Mouse (Mus musculus) liver, postnatal 0 days (tissue): ENCODE results near the gene Necap2. TPM values are rescaled to one million over a fixed set of nuclear protein-coding genes. Genes with fewer than 3 reads are reported as not detected.

Experiments used
- ATAC-seq: fragments of 200-750 bp; cut with Nextera tagmentation; 2 replicates; pipeline ENCODE4 v1.8.0; 2017; ENCODE audit warnings: mild to moderate bottlenecking, moderate library complexity
- DNase-seq: peaks from one replicate; pipeline ENCODE4 v3.0.0-alpha.2; 2016
- H3K27ac ChIP-seq: fragments of 300-500 bp; sonication (generic); 2 replicates; pipeline ENCODE4 v1.5.1; 2014; ENCODE audit warnings: antibody characterized with exemption, moderate library complexity, mild to moderate bottlenecking, low read depth
- H3K27me3 ChIP-seq: fragments of 300-500 bp; sonication (generic); 2 replicates; pipeline ENCODE4 v1.6.1; 2014; ENCODE audit warnings: low read length, control low read depth, mixed read lengths; ENCODE audit not compliant: insufficient read depth
- H3K36me3 ChIP-seq: fragments of 300-500 bp; sonication (generic); replicated peaks from 2 replicates; pipeline ENCODE4 v1.6.1; 2014; ENCODE audit warnings: mild to moderate bottlenecking, control low read depth, low read length, moderate library complexity, mixed read lengths; ENCODE audit not compliant: insufficient read depth
- H3K4me1 ChIP-seq: fragments of 300-500 bp; sonication (generic); 2 replicates; pipeline ENCODE4 v1.6.1; 2014; ENCODE audit warnings: antibody characterized with exemption, mild to moderate bottlenecking, control low read depth; ENCODE audit not compliant: insufficient read depth
- H3K4me2 ChIP-seq: fragments of 300-500 bp; sonication (generic); 2 replicates; pipeline ENCODE4 v1.6.1; 2014; ENCODE audit warnings: low read depth, mild to moderate bottlenecking, low read length, moderate library complexity, mixed read lengths
- H3K4me3 ChIP-seq: fragments of 300-500 bp; sonication (generic); 2 replicates; pipeline ENCODE4 v1.5.1; 2014; ENCODE audit warnings: low read depth, low read length
- H3K9ac ChIP-seq: fragments of 300-500 bp; sonication (generic); replicated peaks from 2 replicates; pipeline ENCODE4 v1.6.1; 2014; ENCODE audit warnings: mild to moderate bottlenecking, moderate library complexity
- H3K9me3 ChIP-seq: fragments of 300-500 bp; sonication (generic); 2 replicates; pipeline ENCODE4 v1.6.1; 2016; ENCODE audit warnings: mild to moderate bottlenecking, control low read depth, low read length, mixed read lengths
- CTCF ChIP-seq: sonication (generic); IDR thresholded peaks from 2 replicates; pipeline ENCODE4 v1.5.1; 2016; ENCODE audit warnings: antibody characterized with exemption, low read depth
- EP300 ChIP-seq: IDR thresholded peaks from 2 replicates; pipeline ENCODE4 v1.6.1; 2016; ENCODE audit warnings: antibody characterized with exemption, low read depth, mild to moderate bottlenecking
- WGBS: fragments of 180-500 bp; shearing (Covaris S2); extraction: QIAGEN DNeasy Blood & Tissue Kit; methylation state at CpG from one replicate; pipeline ENCODE4 v1.1.7; 2014; ENCODE audit not compliant: insufficient replicate concordance; 5-methylcytosine and 5-hydroxymethylcytosine counted together
- polyA plus RNA-seq: library from polyadenylated mRNA; unstranded; fragments of >200 nt; fragmentation: Nextera tagmentation; extraction: Ambion mirVana; gene quantifications from 2 replicates; pipeline ENCODE4 v1.2.1, GENCODE M21; 2015

Gene Necap2
- polyA plus RNA-seq, 1 experiment from 2014 or later: 53.0 TPM

DNA sequence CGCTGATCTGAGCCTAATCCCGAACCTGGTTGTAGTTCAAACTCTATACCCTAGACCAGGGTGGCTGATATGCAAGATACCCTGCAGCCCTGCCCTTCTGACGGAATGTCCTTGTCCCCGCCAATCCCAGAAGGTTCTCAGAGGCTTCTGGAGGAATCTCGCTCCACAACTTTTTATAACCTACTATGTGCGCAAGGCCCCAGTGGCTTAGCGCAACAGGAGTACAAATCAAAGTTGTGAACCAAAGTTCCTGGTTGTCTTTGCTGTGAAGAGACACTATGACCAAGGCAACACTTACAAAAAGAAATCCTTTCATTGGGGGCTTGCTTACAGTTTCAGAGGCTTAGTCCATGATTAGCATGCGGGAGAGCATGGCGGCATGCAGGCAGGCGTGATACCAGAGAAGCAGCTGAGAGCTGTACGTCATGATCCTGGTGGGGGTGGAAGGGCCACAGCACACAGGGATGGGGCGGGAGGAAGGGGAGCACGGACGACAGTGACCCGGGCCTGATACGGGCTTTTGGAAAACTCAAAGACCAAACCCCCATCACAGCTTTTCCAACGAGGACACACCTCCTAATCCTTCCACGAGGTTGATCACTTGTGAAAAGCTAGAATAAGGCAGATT lies 467 bp upstream of the Necap2 start:
- Histone ChIP-seq H3K9ac (no peak overlapping the region), H3K4me2 (no peak overlapping the region), H3K4me3 (no peak overlapping the region; the same call in 1 of the 2 replicates), H3K4me1 (peaks cover 29% of the 10 kb centered on the region), H3K27ac (no peak overlapping the region), H3K27me3 (no peaks in the 10 kb centered on the region), H3K9me3 (no peaks in the 10 kb centered on the region), H3K36me3 (peaks cover 4% of the 10 kb centered on the region; the same call in 1 of the 2 replicates)
- DNase-seq: no peak
- WGBS: 72% methylated on average over 18 of the region's 18 CpGs
- no peak for TF ChIP-seq CTCF
- no peak for TF ChIP-seq EP300
- no peak for ATAC-seq

DNA sequence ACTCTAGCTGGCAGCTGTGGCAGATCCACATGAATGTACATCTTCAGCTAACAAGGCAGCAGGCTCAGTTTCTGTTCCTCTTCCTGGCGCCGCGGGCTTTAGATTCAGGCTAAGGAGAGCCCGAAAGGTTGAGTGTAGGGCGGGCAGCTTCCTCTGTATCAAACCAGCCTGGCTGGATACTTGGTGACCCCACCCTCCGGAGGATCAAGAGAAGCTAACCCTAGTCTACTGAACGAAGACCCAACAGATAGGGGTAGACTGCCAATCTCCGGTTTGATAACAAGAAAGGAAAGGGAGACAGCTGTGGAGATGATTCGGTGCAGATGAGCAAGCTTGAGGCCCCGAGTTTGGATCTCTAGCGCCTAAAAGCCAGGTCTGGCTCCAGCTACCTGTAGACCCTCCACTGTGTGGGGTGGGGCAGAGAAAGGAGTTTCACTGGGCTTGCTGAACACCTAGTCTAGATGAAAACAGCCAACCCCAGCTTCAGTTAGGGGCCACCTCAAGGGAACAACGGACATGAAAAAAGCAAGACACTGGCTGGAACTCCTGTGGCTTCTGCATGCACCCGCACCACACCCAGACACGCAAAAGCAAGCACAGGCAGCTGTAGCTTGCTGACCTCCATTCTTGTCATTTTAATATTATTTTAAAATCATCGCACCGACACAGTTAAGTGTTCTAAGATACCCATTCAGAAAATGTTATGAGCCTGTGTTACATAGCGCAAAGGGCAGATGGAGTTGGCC lies 1.2 kb downstream of the Necap2 start:
- Histone ChIP-seq H3K27ac (peak overlapping the region; percentile 88), H3K4me2 (peak overlapping the region; percentile 95), H3K4me3 (peak overlapping the region; percentile 79), H3K4me1 (peaks cover 38% of the 10 kb centered on the region), H3K27me3 (no peaks in the 10 kb centered on the region), H3K9ac (peak overlapping the region; percentile 85), H3K36me3 (peaks cover 16% of the 10 kb centered on the region), H3K9me3 (no peaks in the 10 kb centered on the region)
- DNase-seq (peak; percentile 68), ATAC-seq (peak; percentile 33)
- peak; percentile 48; the same call in 1 of the 2 replicates for TF ChIP-seq EP300
- no peak for TF ChIP-seq CTCF
- 30% methylated on average over 17 of the region's 17 CpGs for WGBS

DNA sequence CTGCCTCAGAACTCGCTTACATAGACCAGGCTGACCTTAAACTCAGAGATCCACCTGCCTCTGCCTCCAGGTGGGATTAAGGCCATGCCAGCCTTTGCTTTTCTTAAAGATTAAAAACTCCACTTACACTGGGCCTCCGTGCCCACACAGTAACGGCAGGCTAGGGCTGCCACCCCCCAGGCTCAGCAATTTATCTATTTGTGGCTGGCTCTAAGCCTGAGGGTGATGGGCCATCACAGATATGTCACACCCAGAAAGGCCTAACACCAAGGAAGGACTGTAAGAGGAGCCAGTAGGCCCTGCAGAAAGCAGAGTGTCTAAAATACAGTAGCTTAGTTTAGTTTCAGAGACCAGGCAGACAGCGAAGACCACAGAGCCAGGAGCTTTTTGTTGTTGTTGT lies 4.0 kb downstream of the Necap2 start:
- Histone ChIP-seq H3K4me1 (peaks cover 43% of the 10 kb centered on the region), H3K9ac (peak overlapping the region; percentile 55), H3K36me3 (peaks cover 44% of the 10 kb centered on the region), H3K4me3 (0 out of 2 replicates have a peak overlapping the region, but pooled peaks have one; percentile 8), H3K27me3 (no peaks in the 10 kb centered on the region), H3K27ac (peak overlapping the region; percentile 69), H3K9me3 (no peaks in the 10 kb centered on the region), H3K4me2 (peak overlapping the region; percentile 57)
- TF ChIP-seq CTCF (no peak), EP300 (0 out of 2 replicates have a peak, but pooled peaks have one; percentile 61)
- whole genome bisulfite sequencing: 58% methylated on average over 4 of the region's 4 CpGs
- no peak for DNase-seq
- peak; percentile 24; the same call in 1 of the 2 replicates for ATAC-seq

DNA sequence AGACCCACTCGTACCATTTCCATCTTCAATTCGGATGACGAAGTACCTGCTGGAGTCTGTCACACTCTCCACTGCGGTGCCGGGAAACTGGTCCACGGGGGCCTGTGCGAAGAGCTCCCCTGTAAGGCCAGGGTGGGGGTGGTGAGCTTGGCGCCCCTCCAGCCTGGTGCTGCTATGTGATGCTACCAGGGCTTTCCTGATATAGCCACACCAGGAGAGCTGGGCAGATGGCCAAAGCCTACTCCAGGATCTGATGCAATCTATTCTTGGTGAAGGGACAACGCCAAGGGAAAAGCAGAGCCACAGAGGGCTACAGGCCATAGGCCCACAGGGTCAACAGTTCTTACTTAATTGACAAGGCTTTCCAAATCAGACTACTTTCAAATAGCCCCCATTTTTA lies 4.5 kb downstream of the Necap2 start:
- TF ChIP-seq EP300: no peak
- no peak for TF ChIP-seq CTCF
- no peaks in the 10 kb centered on the region for H3K9me3 ChIP-seq
- 62% methylated on average over 9 of the region's 9 CpGs for WGBS
- 0 out of 2 replicates have a peak overlapping the region, but pooled peaks have one; percentile 8 for H3K4me3 ChIP-seq
- ATAC-seq: peak; percentile 43
- H3K4me2 ChIP-seq: peak overlapping the region; percentile 57
- H3K27ac ChIP-seq: peak overlapping the region; percentile 69
- peak overlapping the region; percentile 55; the same call in 1 of the 2 replicates for H3K9ac ChIP-seq
- peaks cover 46% of the 10 kb centered on the region for H3K4me1 ChIP-seq
- H3K27me3 ChIP-seq: no peaks in the 10 kb centered on the region
- H3K36me3 ChIP-seq: peaks cover 49% of the 10 kb centered on the region
- peak; percentile 80 for DNase-seq

DNA sequence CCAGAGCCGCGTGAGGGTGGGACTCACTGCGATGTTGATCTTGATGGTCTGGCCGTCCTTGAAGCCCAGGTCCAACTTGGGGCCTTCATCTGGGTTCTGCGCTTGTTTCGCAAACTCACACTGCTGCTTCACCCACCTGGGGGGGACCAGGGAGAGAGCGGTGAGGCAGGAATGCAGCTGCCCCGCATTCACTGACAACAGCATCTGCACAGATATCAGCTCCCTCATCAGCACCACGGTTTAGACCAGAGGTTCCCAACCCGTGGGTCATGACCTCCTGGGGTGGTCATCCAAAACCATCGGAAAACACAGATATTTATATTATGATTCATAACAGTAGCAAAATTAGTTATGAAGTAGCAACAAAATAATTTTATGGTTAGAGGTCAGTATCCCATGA lies 5.7 kb downstream of the Necap2 start:
- no peak for TF ChIP-seq EP300
- DNase-seq (no peak), ATAC-seq (no peak)
- peaks cover 60% of the 10 kb centered on the region for H3K36me3 ChIP-seq
- WGBS: 87% methylated on average over 11 of the region's 11 CpGs
- H3K4me1 ChIP-seq: peaks cover 46% of the 10 kb centered on the region
- H3K9me3 ChIP-seq: no peaks in the 10 kb centered on the region
- H3K4me2 ChIP-seq: no peak overlapping the region
- H3K9ac ChIP-seq: no peak overlapping the region
- no peak overlapping the region for H3K4me3 ChIP-seq
- no peak overlapping the region for H3K27ac ChIP-seq
- H3K27me3 ChIP-seq: no peaks in the 10 kb centered on the region

DNA sequence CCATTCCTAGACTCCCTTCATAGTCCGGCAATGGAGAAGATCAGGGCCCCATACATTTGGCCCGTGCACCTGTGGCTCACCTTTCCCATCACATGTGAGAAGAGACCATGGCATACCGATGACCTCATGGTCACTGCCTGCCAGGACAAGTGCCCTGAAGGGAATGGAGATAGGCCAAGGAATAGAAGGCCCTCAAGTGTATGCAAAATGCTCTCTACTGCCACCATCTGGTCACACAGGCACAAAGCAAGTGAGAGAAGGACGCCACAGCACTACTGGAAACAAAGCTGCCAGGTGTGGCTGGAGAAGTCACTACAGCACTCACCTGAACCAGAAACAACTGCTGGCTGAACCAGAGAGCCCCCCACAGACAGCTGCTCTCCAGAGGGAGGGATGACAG lies 8.4 kb downstream of the Necap2 start:
- TF ChIP-seq CTCF (peak; percentile 96), EP300 (no peak)
- Histone ChIP-seq H3K4me3 (no peak overlapping the region), H3K4me1 (peaks cover 27% of the 10 kb centered on the region), H3K9ac (no peak overlapping the region), H3K27ac (no peak overlapping the region), H3K4me2 (no peak overlapping the region), H3K27me3 (no peaks in the 10 kb centered on the region), H3K36me3 (peaks cover 77% of the 10 kb centered on the region), H3K9me3 (no peaks in the 10 kb centered on the region)
- DNase-seq (peak; percentile 71), ATAC-seq (no peak)
- 60% methylated on average over 4 of the region's 4 CpGs for WGBS
